Mouse (Mus musculus) common myeloid progenitor, adult 5-6 weeks (primary cell): ENCODE measurements around the gene Ube2t. TPM values are rescaled to one million over a fixed set of nuclear protein-coding genes. Genes with fewer than 3 reads are reported as not detected.

ENCODE experiments used
- total RNA-seq: library from RNA; stranded (forward); fragments of 200-1000, 187-1606 nt; gene quantifications from 2 replicates; pipeline ENCODE4 v1.2.3, GENCODE M21; 2017

Gene Ube2t
- total RNA-seq, 1 experiment from 2014 or later, result 23.0 TPM

Other genes with a start within 250 kb of the Ube2t start
- gene Ppp1r12b, start 6.6 kb upstream of the Ube2t start, total RNA-seq, result 7.3 and 9.0 TPM in 2 replicates
- gene Lgr6, start 142.7 kb downstream of the Ube2t start, total RNA-seq, result 0.05 TPM in 1 of 2 replicates, not detected in the other
- 92.4 and 105 TPM in 2 replicates for gene Ptpn7, start 170.1 kb downstream of the Ube2t start, total RNA-seq
- gene Arl8a, start 184.3 kb downstream of the Ube2t start, total RNA-seq, result 16.2 and 16.4 TPM in 2 replicates
- gene Gpr37l1, start 205.1 kb downstream of the Ube2t start, total RNA-seq, result not detected in 2 replicates